Comparison of ENCODE assay signal across 13 mouse cellular contexts in the genomic region with DNA sequence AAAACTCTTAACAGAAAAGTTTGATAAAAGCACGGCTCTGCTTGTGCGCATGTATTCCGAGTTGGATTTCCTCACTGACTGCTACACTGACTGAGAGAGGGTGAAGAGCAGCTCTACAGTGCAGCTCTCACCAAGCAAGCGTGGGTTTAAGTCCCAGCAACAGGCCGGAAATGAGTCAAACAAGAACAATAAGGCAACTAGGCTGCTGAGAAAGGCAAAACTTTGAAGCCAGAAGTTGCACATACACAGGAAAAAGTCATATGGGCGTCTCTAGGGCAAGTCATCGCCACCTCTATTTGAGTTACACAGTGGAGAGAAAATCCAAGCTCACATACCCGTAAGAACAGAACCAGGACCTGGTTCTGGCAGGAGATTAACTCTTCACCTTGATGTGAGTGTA. TPM values are rescaled to one million over a fixed set of nuclear protein-coding genes. Genes with fewer than 3 reads are reported as not detected.
DNase-seq lines count a peak whose midpoint lies in the region; ATAC-seq and TF ChIP-seq lines count a peak whose summit lies in the region.
"Had no signal": no experiment of that assay in that cellular context is flagged by ENCODE, and none has a peak within 500 bp of the region (broad histone marks: within the 10 kb centered on the region; RNA-seq: fewer than 3 reads in every experiment).

No protein-coding gene starts in this region.

- H3K36me3 ChIP-seq in embryonic facial prominence, embryonic 15.5 days: peaks cover 26% of the 10 kb centered on the region
- H3K36me3 ChIP-seq in embryonic facial prominence, embryonic 10.5 days (replicated peaks): peaks cover 76% of the 10 kb centered on the region
- H3K36me3 ChIP-seq in kidney, embryonic 15.5 days: peaks cover 50% of the 10 kb centered on the region
- peaks cover 13% of the 10 kb centered on the region for H3K36me3 ChIP-seq in spleen, adult 2 months (ENCODE audit: control insufficient read depth, insufficient read depth, low read length)
- peaks cover 6% of the 10 kb centered on the region for H3K36me3 ChIP-seq in stomach, postnatal 0 days (ENCODE audit: control insufficient read depth, insufficient read depth, low read length)

- 84% methylated on average over 8 of the region's 8 CpGs for WGBS in embryonic facial prominence, embryonic 15.5 days
- 89% methylated on average over 8 of the region's 8 CpGs for WGBS in embryonic facial prominence, embryonic 10.5 days
- WGBS in kidney, embryonic 15.5 days: 82% methylated on average over 8 of the region's 8 CpGs
- 85% methylated on average over 8 of the region's 8 CpGs for WGBS in spleen, adult 2 months
- 73% methylated on average over 8 of the region's 8 CpGs for WGBS in stomach, postnatal 0 days

- 0 out of 2 replicates have a peak overlapping the region, but pooled peaks have one; percentile 5 for H3K9ac ChIP-seq in embryonic facial prominence, embryonic 15.5 days
- no peak overlapping the region for H3K9ac ChIP-seq in kidney, embryonic 15.5 days
- H3K9ac ChIP-seq in stomach, postnatal 0 days (ENCODE audit: low read length): no peak overlapping the region
- H3K9ac ChIP-seq: forebrain, embryonic 12.5 days; hindbrain, embryonic 15.5 days; liver, embryonic 15.5 days had no signal

- no peak for TF ChIP-seq EP300 in stomach, postnatal 0 days (optimal IDR thresholded peaks at IDR 0.05)

- no peak for TF ChIP-seq POLR2A in spleen, adult 2 months (IDR thresholded peaks at IDR 0.05; ENCODE audit: low read depth, low read length)

- ATAC-seq in embryonic facial prominence, embryonic 15.5 days (ENCODE audit: insufficient number of reproducible peaks, low FRiP score, low TSS enrichment, low read depth): no peak
- ATAC-seq in kidney, embryonic 15.5 days (replicated peaks; ENCODE audit: low FRiP score): no peak
- no peak for ATAC-seq in stomach, postnatal 0 days (ENCODE audit: low FRiP score, low TSS enrichment)

- H3K9me3 ChIP-seq in embryonic facial prominence, embryonic 15.5 days (replicated peaks): no peaks in the 10 kb centered on the region
- no peaks in the 10 kb centered on the region for H3K9me3 ChIP-seq in embryonic facial prominence, embryonic 10.5 days
- no peaks in the 10 kb centered on the region for H3K9me3 ChIP-seq in kidney, embryonic 15.5 days (replicated peaks)
- H3K9me3 ChIP-seq in stomach, postnatal 0 days (ENCODE audit: control insufficient read depth, low read length): no peaks in the 10 kb centered on the region
- H3K9me3 ChIP-seq: forebrain, embryonic 12.5 days; hindbrain, embryonic 15.5 days; liver, embryonic 15.5 days; midbrain, embryonic 10.5 days had no signal

- DNase-seq in embryonic facial prominence, embryonic 10.5 days (ENCODE audit: low spot score): no peak
- DNase-seq in kidney, postnatal 14 days: no peak
- no peak for DNase-seq in spleen, adult 2 months (ENCODE audit: low read depth in 1 of 2, low spot score in 2 of 2)
- DNase-seq in spleen, adult 12 weeks (ENCODE audit: low spot score): no peak
- DNase-seq in stomach, postnatal 0 days (ENCODE audit: low spot score): no peak
- no peak for DNase-seq in adrenal gland, postnatal 36 days
- DNase-seq: adrenal gland, postnatal 14 days had no signal

- peak overlapping the region; percentile 36; the same call in 1 of the 2 replicates for H3K27ac ChIP-seq in embryonic facial prominence, embryonic 15.5 days (replicated peaks)
- H3K27ac ChIP-seq in embryonic facial prominence, embryonic 10.5 days (replicated peaks): no peak overlapping the region
- peak overlapping the region; percentile 56; the same call in 1 of the 2 replicates for H3K27ac ChIP-seq in kidney, embryonic 15.5 days
- peak overlapping the region; percentile 46 for H3K27ac ChIP-seq in spleen, adult 2 months (ENCODE audit: insufficient read depth, low read length)
- H3K27ac ChIP-seq in stomach, postnatal 0 days (replicated peaks): 0 out of 2 replicates have a peak overlapping the region, but pooled peaks have one; percentile 18
- H3K27ac ChIP-seq: forebrain, embryonic 12.5 days; hindbrain, embryonic 15.5 days; liver, embryonic 15.5 days; midbrain, embryonic 10.5 days had no signal

- no peak overlapping the region for H3K4me3 ChIP-seq in embryonic facial prominence, embryonic 15.5 days (replicated peaks)
- H3K4me3 ChIP-seq in embryonic facial prominence, embryonic 10.5 days: no peak overlapping the region
- no peak overlapping the region for H3K4me3 ChIP-seq in kidney, embryonic 15.5 days (replicated peaks)
- no peak overlapping the region for H3K4me3 ChIP-seq in spleen, adult 2 months (ENCODE audit: extremely low read depth, insufficient read depth, insufficient read length)
- H3K4me3 ChIP-seq in stomach, postnatal 0 days (ENCODE audit: low read depth, low read length): no peak overlapping the region
- H3K4me3 ChIP-seq: forebrain, embryonic 12.5 days; hindbrain, embryonic 15.5 days; liver, embryonic 15.5 days; midbrain, embryonic 10.5 days had no signal

- TF ChIP-seq CTCF in spleen, adult 2 months (IDR thresholded peaks at IDR 0.05; ENCODE audit: extremely low read depth, insufficient read depth, insufficient read length, insufficient replicate concordance): no peak
- TF ChIP-seq CTCF in stomach, postnatal 0 days (IDR thresholded peaks at IDR 0.05; ENCODE audit: low read depth): no peak

- H3K4me2 ChIP-seq in embryonic facial prominence, embryonic 15.5 days (replicated peaks): no peak overlapping the region
- H3K4me2 ChIP-seq in kidney, embryonic 15.5 days: no peak overlapping the region
- H3K4me2 ChIP-seq in stomach, postnatal 0 days (replicated peaks; ENCODE audit: low read depth): no peak overlapping the region
- H3K4me2 ChIP-seq: forebrain, embryonic 12.5 days; hindbrain, embryonic 15.5 days; liver, embryonic 15.5 days had no signal

- H3K4me1 ChIP-seq in embryonic facial prominence, embryonic 15.5 days: no peaks in the 10 kb centered on the region
- no peaks in the 10 kb centered on the region for H3K4me1 ChIP-seq in embryonic facial prominence, embryonic 10.5 days
- H3K4me1 ChIP-seq in kidney, embryonic 15.5 days: no peaks in the 10 kb centered on the region
- H3K4me1 ChIP-seq in spleen, adult 2 months (ENCODE audit: control insufficient read depth, insufficient read depth, insufficient read length): no peaks in the 10 kb centered on the region
- H3K4me1 ChIP-seq in stomach, postnatal 0 days (replicated peaks; ENCODE audit: control insufficient read depth, insufficient read depth): no peaks in the 10 kb centered on the region
- H3K4me1 ChIP-seq: forebrain, embryonic 12.5 days; hindbrain, embryonic 15.5 days; liver, embryonic 15.5 days; midbrain, embryonic 10.5 days had no signal

- H3K27me3 ChIP-seq in embryonic facial prominence, embryonic 15.5 days: no peaks in the 10 kb centered on the region
- H3K27me3 ChIP-seq in embryonic facial prominence, embryonic 10.5 days (replicated peaks; ENCODE audit: low read depth, poor library complexity, severe bottlenecking): no peaks in the 10 kb centered on the region
- H3K27me3 ChIP-seq in kidney, embryonic 15.5 days: no peaks in the 10 kb centered on the region
- no peaks in the 10 kb centered on the region for H3K27me3 ChIP-seq in spleen, adult 2 months (ENCODE audit: control insufficient read depth, insufficient read depth, low read length)
- no peaks in the 10 kb centered on the region for H3K27me3 ChIP-seq in stomach, postnatal 0 days (ENCODE audit: control insufficient read depth, insufficient read depth, low read length)
- H3K27me3 ChIP-seq: forebrain, embryonic 12.5 days; hindbrain, embryonic 15.5 days; liver, embryonic 15.5 days had no signal

RNA-seq across cellular contexts. Expression of a gene that starts 10.1 kb away (rescaled TPM):
- 0.41 and 0.43 TPM in 2 replicates for polyA plus RNA-seq in embryonic facial prominence, embryonic 15.5 days (2015; fragmentation: Nextera tagmentation; extraction: Ambion mirVana)
- polyA plus RNA-seq in embryonic facial prominence, embryonic 10.5 days (2016; fragmentation: Nextera tagmentation; extraction: Ambion mirVana): 0.72 and 0.83 TPM in 2 replicates
- 0.22 and 0.29 TPM in 2 replicates for polyA plus RNA-seq in kidney, embryonic 15.5 days (2015; fragmentation: Nextera tagmentation; extraction: Ambion mirVana)
- 0.08 and 0.11 TPM in 2 replicates for polyA plus RNA-seq in spleen, adult 2 months (2012; rRNA removed)
- polyA plus RNA-seq in stomach, postnatal 0 days (2015; fragmentation: Nextera tagmentation; extraction: Ambion mirVana): 0.06 and 0.10 TPM in 2 replicates
- total RNA-seq in adrenal gland, postnatal 36 days (2021): under 1 TPM; 0.46 to 0.60 TPM
- polyA plus RNA-seq: liver, embryonic 15.5 days had no signal

RNA-seq across cellular contexts. Expression of a gene that starts 10.8 kb away (rescaled TPM):
- polyA plus RNA-seq in embryonic facial prominence, embryonic 15.5 days (2015; fragmentation: Nextera tagmentation; extraction: Ambion mirVana): 13.5 and 17.2 TPM in 2 replicates
- 17.1 and 19.9 TPM in 2 replicates for polyA plus RNA-seq in embryonic facial prominence, embryonic 10.5 days (2016; fragmentation: Nextera tagmentation; extraction: Ambion mirVana)
- 13.5 and 16.4 TPM in 2 replicates for polyA plus RNA-seq in kidney, embryonic 15.5 days (2015; fragmentation: Nextera tagmentation; extraction: Ambion mirVana)
- 3.5 and 3.6 TPM in 2 replicates for polyA plus RNA-seq in spleen, adult 2 months (2012; rRNA removed)
- 4.8 and 7.2 TPM in 2 replicates for polyA plus RNA-seq in stomach, postnatal 0 days (2015; fragmentation: Nextera tagmentation; extraction: Ambion mirVana)
- total RNA-seq in adrenal gland, postnatal 36 days (2021): 1 to 10 TPM; 4.9 to 5.8 TPM

RNA-seq across cellular contexts. Expression of a gene that starts 10.8 kb away (rescaled TPM):
- polyA plus RNA-seq in embryonic facial prominence, embryonic 15.5 days (2015; fragmentation: Nextera tagmentation; extraction: Ambion mirVana): 254 and 268 TPM in 2 replicates
- polyA plus RNA-seq in embryonic facial prominence, embryonic 10.5 days (2016; fragmentation: Nextera tagmentation; extraction: Ambion mirVana): 180 TPM in 2 replicates
- polyA plus RNA-seq in kidney, embryonic 15.5 days (2015; fragmentation: Nextera tagmentation; extraction: Ambion mirVana): 200 and 216 TPM in 2 replicates
- polyA plus RNA-seq in spleen, adult 2 months (2012; rRNA removed): 15.8 and 19.9 TPM in 2 replicates
- 271 TPM in 2 replicates for polyA plus RNA-seq in stomach, postnatal 0 days (2015; fragmentation: Nextera tagmentation; extraction: Ambion mirVana)
- 10 to 100 TPM; 71.8 to 74.2 TPM for total RNA-seq in adrenal gland, postnatal 36 days (2021)

RNA-seq across cellular contexts. Expression of a gene that starts 18.9 kb away (rescaled TPM):
- polyA plus RNA-seq in embryonic facial prominence, embryonic 15.5 days (2015; fragmentation: Nextera tagmentation; extraction: Ambion mirVana): 49.4 and 50.9 TPM in 2 replicates
- 46.7 and 50.8 TPM in 2 replicates for polyA plus RNA-seq in embryonic facial prominence, embryonic 10.5 days (2016; fragmentation: Nextera tagmentation; extraction: Ambion mirVana)
- 46.1 TPM in 2 replicates for polyA plus RNA-seq in kidney, embryonic 15.5 days (2015; fragmentation: Nextera tagmentation; extraction: Ambion mirVana)
- polyA plus RNA-seq in spleen, adult 2 months (2012; rRNA removed): 3.0 and 3.3 TPM in 2 replicates
- polyA plus RNA-seq in stomach, postnatal 0 days (2015; fragmentation: Nextera tagmentation; extraction: Ambion mirVana): 25.8 and 28.1 TPM in 2 replicates
- total RNA-seq in adrenal gland, postnatal 36 days (2021): 10 to 100 TPM; 13.0 to 13.5 TPM
